Mouse (Mus musculus): Measurements from ENCODE around the gene Slc22a4. TPM values are rescaled to one million over a fixed set of nuclear protein-coding genes. Genes with fewer than 3 reads are reported as not detected.
"Not testable (repeated sequence)": the region's sequence is repeated elsewhere in the genome, so short reads cannot be mapped to it uniquely, and the experiment has no call there.

The Slc22a4 gene
- polyA plus RNA-seq, 1 experiment from 2014 or later: 13.4 TPM

GRCm38 (mm10) chr11:53975559-53975958 lies 52.3 kb downstream of the Slc22a4 start:
- H3K9me3 ChIP-seq (ENCODE audit: low read length): no peaks in the 10 kb centered on the region
- H3K9ac ChIP-seq (replicated peaks): no peak overlapping the region
- H3K4me3 ChIP-seq (ENCODE audit: low read depth, low read length): no peak overlapping the region
- no peak for DNase-seq
- no peak overlapping the region for H3K4me2 ChIP-seq (ENCODE audit: low read depth, low read length)
- peaks cover 11% of the 10 kb centered on the region for H3K4me1 ChIP-seq (ENCODE audit: insufficient read depth)
- no peak overlapping the region for H3K27ac ChIP-seq (ENCODE audit: low read depth)
- H3K36me3 ChIP-seq (replicated peaks; ENCODE audit: insufficient read depth, low read length): no peaks in the 10 kb centered on the region
- H3K27me3 ChIP-seq (ENCODE audit: insufficient read depth, low read length): 0 out of 2 replicates have a peak, but pooled peaks cover 2% of the 10 kb centered on the region
- ATAC-seq: no peak
- no peak for TF ChIP-seq CTCF (IDR thresholded peaks at IDR 0.05; ENCODE audit: low read depth)
- TF ChIP-seq EP300 (IDR thresholded peaks at IDR 0.05; ENCODE audit: low read depth): no peak

GRCm38 (mm10) chr11:53958984-53959383 lies 68.9 kb downstream of the Slc22a4 start:
- DNase-seq (no peak), ATAC-seq (no peak)
- no peak overlapping the region for H3K4me2 ChIP-seq (ENCODE audit: low read depth, low read length)
- no peaks in the 10 kb centered on the region for H3K36me3 ChIP-seq (replicated peaks; ENCODE audit: insufficient read depth, low read length)
- no peak overlapping the region for H3K27ac ChIP-seq (ENCODE audit: low read depth)
- no peaks in the 10 kb centered on the region for H3K9me3 ChIP-seq (ENCODE audit: low read length)
- WGBS (ENCODE audit: insufficient replicate concordance): 54% methylated on average over 3 of the region's 3 CpGs
- no peak overlapping the region for H3K9ac ChIP-seq (replicated peaks)
- no peak overlapping the region for H3K4me3 ChIP-seq (ENCODE audit: low read depth, low read length)
- no peaks in the 10 kb centered on the region for H3K27me3 ChIP-seq (ENCODE audit: insufficient read depth, low read length)
- TF ChIP-seq CTCF (IDR thresholded peaks at IDR 0.05; ENCODE audit: low read depth) (peak; percentile 38), EP300 (IDR thresholded peaks at IDR 0.05; ENCODE audit: low read depth) (no peak)
- no peaks in the 10 kb centered on the region for H3K4me1 ChIP-seq (ENCODE audit: insufficient read depth)

DNA sequence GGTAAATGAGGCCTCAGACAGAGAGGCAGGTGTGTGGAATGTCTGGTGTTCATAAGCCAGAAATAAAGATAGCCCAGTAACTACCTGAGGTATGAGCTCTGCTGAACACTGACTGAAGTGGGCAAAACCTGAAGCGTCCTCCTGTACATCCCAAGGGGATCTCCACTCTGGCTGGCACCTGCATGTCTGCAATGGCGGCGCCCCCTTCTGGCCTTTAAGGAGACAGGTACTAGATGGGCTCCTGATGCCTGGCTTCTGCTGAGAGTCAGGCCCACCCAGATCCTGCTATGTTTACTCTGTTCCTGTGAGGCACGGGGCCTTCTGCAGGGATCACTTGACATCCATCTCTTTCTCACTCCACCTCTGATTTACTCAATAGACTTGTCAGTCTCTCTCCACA lies 69.7 kb downstream of the Slc22a4 start:
- TF ChIP-seq CTCF (IDR thresholded peaks at IDR 0.05; ENCODE audit: low read depth): peak; percentile 58

GRCm38 (mm10) chr11:53956636-53957035 lies 71.3 kb downstream of the Slc22a4 start:
- Histone ChIP-seq H3K4me2 (ENCODE audit: low read depth, low read length) (no peak overlapping the region), H3K4me1 (ENCODE audit: insufficient read depth) (no peaks in the 10 kb centered on the region), H3K36me3 (replicated peaks; ENCODE audit: insufficient read depth, low read length) (no peaks in the 10 kb centered on the region), H3K9ac (replicated peaks) (no peak overlapping the region), H3K27ac (ENCODE audit: low read depth) (no peak overlapping the region), H3K27me3 (ENCODE audit: insufficient read depth, low read length) (no peaks in the 10 kb centered on the region), H3K9me3 (ENCODE audit: low read length) (no peaks in the 10 kb centered on the region), H3K4me3 (ENCODE audit: low read depth, low read length) (no peak overlapping the region)
- ATAC-seq (no peak), DNase-seq (no peak)
- WGBS (ENCODE audit: insufficient replicate concordance): 56% methylated on average over 1 of the region's 1 CpGs
- TF ChIP-seq CTCF (IDR thresholded peaks at IDR 0.05; ENCODE audit: low read depth): no peak
- no peak for TF ChIP-seq EP300 (IDR thresholded peaks at IDR 0.05; ENCODE audit: low read depth)

More for the DNA sequence above, 69.7 kb downstream of the Slc22a4 start:
- not testable (repeated sequence) for H3K27ac ChIP-seq (ENCODE audit: low read depth); H3K4me1 ChIP-seq (ENCODE audit: insufficient read depth); H3K4me2 ChIP-seq (ENCODE audit: low read depth, low read length); H3K4me3 ChIP-seq (ENCODE audit: low read depth, low read length); ATAC-seq; H3K9me3 ChIP-seq (ENCODE audit: low read length); H3K27me3 ChIP-seq (ENCODE audit: insufficient read depth, low read length); H3K36me3 ChIP-seq (replicated peaks; ENCODE audit: insufficient read depth, low read length); H3K9ac ChIP-seq (replicated peaks)
- WGBS (ENCODE audit: insufficient replicate concordance): 36% methylated on average over 4 of the region's 4 CpGs
- peak; percentile 29 for DNase-seq

DNA sequence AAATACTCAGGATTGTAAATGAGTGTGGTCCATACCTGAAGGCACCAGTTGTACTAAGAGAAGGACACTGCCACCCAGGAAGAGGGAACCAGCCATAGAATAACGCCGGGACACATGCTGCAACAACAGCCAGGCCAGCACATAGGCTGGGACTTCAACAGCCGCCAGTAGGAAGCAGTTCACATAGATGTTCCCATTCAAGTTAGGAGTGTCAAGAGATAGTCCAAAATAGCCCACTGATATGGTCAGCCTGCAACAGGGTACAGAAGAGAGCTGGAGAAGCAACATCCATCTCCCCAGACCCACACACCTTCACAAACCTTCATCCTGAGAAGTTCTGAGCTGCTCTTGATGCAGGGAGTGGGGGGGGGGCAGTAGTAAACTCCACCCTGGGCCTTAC lies 73.2 kb downstream of the Slc22a4 start:
- Histone ChIP-seq H3K27me3 (ENCODE audit: insufficient read depth, low read length) (no peaks in the 10 kb centered on the region), H3K9me3 (ENCODE audit: low read length) (no peaks in the 10 kb centered on the region), H3K27ac (ENCODE audit: low read depth) (no peak overlapping the region), H3K4me1 (ENCODE audit: insufficient read depth) (no peaks in the 10 kb centered on the region), H3K4me2 (ENCODE audit: low read depth, low read length) (no peak overlapping the region), H3K9ac (replicated peaks) (no peak overlapping the region), H3K36me3 (replicated peaks; ENCODE audit: insufficient read depth, low read length) (no peaks in the 10 kb centered on the region), H3K4me3 (ENCODE audit: low read depth, low read length) (no peak overlapping the region)
- ATAC-seq: no peak
- no peak for DNase-seq
- 87% methylated on average over 3 of the region's 3 CpGs for WGBS (ENCODE audit: insufficient replicate concordance)
- TF ChIP-seq CTCF (IDR thresholded peaks at IDR 0.05; ENCODE audit: low read depth): no peak
- no peak for TF ChIP-seq EP300 (IDR thresholded peaks at IDR 0.05; ENCODE audit: low read depth)

GRCm38 (mm10) chr11:53950133-53950532 lies 77.8 kb downstream of the Slc22a4 start:
- not testable (repeated sequence) for DNase-seq; H3K36me3 ChIP-seq (replicated peaks; ENCODE audit: insufficient read depth, low read length); H3K4me3 ChIP-seq (ENCODE audit: low read depth, low read length); H3K9ac ChIP-seq (replicated peaks); H3K27me3 ChIP-seq (ENCODE audit: insufficient read depth, low read length); H3K4me2 ChIP-seq (ENCODE audit: low read depth, low read length); H3K4me1 ChIP-seq (ENCODE audit: insufficient read depth); H3K9me3 ChIP-seq (ENCODE audit: low read length); H3K27ac ChIP-seq (ENCODE audit: low read depth); ATAC-seq
- no CpG with 5 or more reads among the region's 3 CpGs for WGBS (ENCODE audit: insufficient replicate concordance)

Other genes starting within 250 kb of the Slc22a4 start
- gene Gm12216, start 168.8 kb downstream of the Slc22a4 start, polyA plus RNA-seq (2015; fragmentation: Nextera tagmentation; extraction: Ambion mirVana): 1.1 and 1.5 TPM in 2 replicates
- 6.8 and 7.2 TPM in 2 replicates for gene Slc22a5, start 136.4 kb downstream of the Slc22a4 start, polyA plus RNA-seq (2015; fragmentation: Nextera tagmentation; extraction: Ambion mirVana)
- gene Slc22a21, start 47.8 kb downstream of the Slc22a4 start, polyA plus RNA-seq (2015; fragmentation: Nextera tagmentation; extraction: Ambion mirVana): 0.90 and 1.3 TPM in 2 replicates
- gene Pdlim4, start 40.9 kb upstream of the Slc22a4 start, polyA plus RNA-seq (2015; fragmentation: Nextera tagmentation; extraction: Ambion mirVana): 4.0 TPM in 2 replicates
- 2.4 and 2.7 TPM in 2 replicates for gene P4ha2, start 72.0 kb upstream of the Slc22a4 start, polyA plus RNA-seq (2015; fragmentation: Nextera tagmentation; extraction: Ambion mirVana)
- not detected in 2 replicates for gene Csf2, start 221.6 kb upstream of the Slc22a4 start, polyA plus RNA-seq (2015; fragmentation: Nextera tagmentation; extraction: Ambion mirVana)
- gene Il3, start 239.2 kb upstream of the Slc22a4 start, polyA plus RNA-seq (2015; fragmentation: Nextera tagmentation; extraction: Ambion mirVana): not detected in 2 replicates

All from liver, postnatal 0 days (tissue).